Mouse (Mus musculus) neural tube, embryonic 13.5 days (tissue): Measurements from ENCODE around the gene Zfp335. TPM values are rescaled to one million over a fixed set of nuclear protein-coding genes. Genes with fewer than 3 reads are reported as not detected.

ENCODE experiments used
- ATAC-seq: fragments of 200-750 bp; cut with Nextera tagmentation; 2 replicates; pipeline ENCODE4 v1.8.0; 2017; ENCODE audit warnings: low read depth, mild to moderate bottlenecking, moderate TSS enrichment, moderate library complexity
- H3K27ac ChIP-seq: fragments of 300-500 bp; sonication (generic); replicated peaks from 2 replicates; pipeline ENCODE4 v1.5.1; 2015; ENCODE audit warnings: moderate library complexity, mild to moderate bottlenecking, inconsistent platforms
- H3K27me3 ChIP-seq: fragments of 300-500 bp; sonication (generic); 2 replicates; pipeline ENCODE4 v1.6.1; 2015; ENCODE audit warnings: mild to moderate bottlenecking, inconsistent platforms
- H3K36me3 ChIP-seq: fragments of 300-500 bp; sonication (generic); 2 replicates; pipeline ENCODE4 v1.6.1; 2015; ENCODE audit warnings: mild to moderate bottlenecking, inconsistent platforms
- H3K4me1 ChIP-seq: fragments of 300-500 bp; sonication (generic); replicated peaks from 2 replicates; pipeline ENCODE4 v1.6.1; 2015; ENCODE audit warnings: inconsistent platforms
- H3K4me2 ChIP-seq: fragments of 300-500 bp; sonication (generic); 2 replicates; pipeline ENCODE4 v1.6.1; 2015; ENCODE audit warnings: inconsistent platforms, mild to moderate bottlenecking, moderate library complexity
- H3K4me3 ChIP-seq: fragments of 300-500 bp; sonication (generic); 2 replicates; pipeline ENCODE4 v1.5.1; 2015; ENCODE audit warnings: mild to moderate bottlenecking, inconsistent platforms
- H3K9ac ChIP-seq: fragments of 300-500 bp; sonication (generic); 2 replicates; pipeline ENCODE4 v1.6.1; 2015; ENCODE audit warnings: moderate library complexity, mild to moderate bottlenecking, inconsistent platforms
- H3K9me3 ChIP-seq: fragments of 300-500 bp; sonication (generic); 2 replicates; pipeline ENCODE4 v1.6.1; 2016; ENCODE audit warnings: inconsistent platforms
- WGBS: fragments of 180-500 bp; shearing (Covaris S2); methylation state at CpG from one replicate; pipeline ENCODE4 v1.1.7; 2015; 5-methylcytosine and 5-hydroxymethylcytosine counted together
- polyA plus RNA-seq: library from polyadenylated mRNA; unstranded; fragments of >200 nt; fragmentation: Nextera tagmentation; extraction: Ambion mirVana; gene quantifications from 2 replicates; pipeline ENCODE4 v1.2.1, GENCODE M21; 2015

The Zfp335 gene
- polyA plus RNA-seq, 1 experiment from 2014 or later: 13.3 TPM

- peaks cover 83% of the 10 kb centered on the region for H3K27me3 ChIP-seq
- no peak overlapping the region for H3K27ac ChIP-seq
- no peak; the same call in 1 of the 2 replicates for ATAC-seq
- peaks cover 19% of the 10 kb centered on the region for H3K4me1 ChIP-seq
- no peaks in the 10 kb centered on the region for H3K9me3 ChIP-seq
- WGBS: 37% methylated on average over 4 of the region's 4 CpGs
- H3K4me2 ChIP-seq: no peak overlapping the region
- no peaks in the 10 kb centered on the region for H3K36me3 ChIP-seq
- H3K4me3 ChIP-seq: no peak overlapping the region
- no peak overlapping the region for H3K9ac ChIP-seq
Measured at GRCm38 (mm10) chr2:164947506-164947905, 35.9 kb upstream of the Zfp335 start.

GRCm38 (mm10) chr2:164942692-164943290 is 31.2 kb upstream of the Zfp335 start:
- WGBS: 21% methylated on average over 5 of the region's 5 CpGs
- Histone ChIP-seq H3K27me3 (peaks cover 52% of the 10 kb centered on the region), H3K27ac (no peak overlapping the region), H3K36me3 (no peaks in the 10 kb centered on the region), H3K4me3 (no peak overlapping the region), H3K9me3 (no peaks in the 10 kb centered on the region), H3K4me2 (no peak overlapping the region), H3K4me1 (peaks cover 34% of the 10 kb centered on the region), H3K9ac (no peak overlapping the region)
- ATAC-seq: no peak

GRCm38 (mm10) chr2:164940140-164940830 is 28.7 kb upstream of the Zfp335 start, which contains the start of gene Mmp9:
Gene Mmp9, plus strand, starts transcription at chr2:164940780.
- 29% methylated on average over 10 of the region's 10 CpGs for WGBS
- no peaks in the 10 kb centered on the region for H3K36me3 ChIP-seq
- H3K4me1 ChIP-seq: peaks cover 30% of the 10 kb centered on the region
- H3K27me3 ChIP-seq: peaks cover 46% of the 10 kb centered on the region
- no peak for ATAC-seq
- H3K4me2 ChIP-seq: no peak within 1 kb of the TSS
- no peak within 1 kb of the TSS for H3K9ac ChIP-seq
- H3K9me3 ChIP-seq: no peaks in the 10 kb centered on the region
- H3K27ac ChIP-seq: peak within 1 kb of the TSS; percentile 88
- H3K4me3 ChIP-seq: no peak within 1 kb of the TSS

- no peaks in the 10 kb centered on the region for H3K36me3 ChIP-seq
- peak; percentile 65 for ATAC-seq
- 1% methylated on average over 11 of the region's 11 CpGs for WGBS
- peak overlapping the region; percentile 36 for H3K4me3 ChIP-seq
- H3K4me1 ChIP-seq: peaks cover 30% of the 10 kb centered on the region
- H3K9ac ChIP-seq: peak overlapping the region; percentile 65
- H3K4me2 ChIP-seq: peak overlapping the region; percentile 62
- peaks cover 47% of the 10 kb centered on the region for H3K27me3 ChIP-seq
- H3K9me3 ChIP-seq: no peaks in the 10 kb centered on the region
- peak overlapping the region; percentile 88 for H3K27ac ChIP-seq
Measured at GRCm38 (mm10) chr2:164939106-164939505, 27.5 kb upstream of the Zfp335 start.

- Histone ChIP-seq H3K27ac (peak overlapping the region; percentile 88), H3K36me3 (no peaks in the 10 kb centered on the region), H3K4me1 (peaks cover 30% of the 10 kb centered on the region), H3K4me2 (peak overlapping the region; percentile 62), H3K9ac (peak overlapping the region; percentile 65), H3K9me3 (no peaks in the 10 kb centered on the region), H3K27me3 (peaks cover 47% of the 10 kb centered on the region), H3K4me3 (peak overlapping the region; percentile 36)
- ATAC-seq: peak; percentile 92
- WGBS: 2% methylated on average over 39 of the region's 39 CpGs
Measured at GRCm38 (mm10) chr2:164938146-164939091, 26.9 kb upstream of the Zfp335 start.

- ATAC-seq: no peak
- Histone ChIP-seq H3K36me3 (no peaks in the 10 kb centered on the region), H3K9me3 (no peaks in the 10 kb centered on the region), H3K9ac (no peak overlapping the region), H3K4me1 (peaks cover 35% of the 10 kb centered on the region), H3K4me2 (no peak overlapping the region), H3K27me3 (peaks cover 38% of the 10 kb centered on the region), H3K4me3 (no peak overlapping the region), H3K27ac (no peak overlapping the region)
- 79% methylated on average over 4 of the region's 4 CpGs for WGBS
Measured at GRCm38 (mm10) chr2:164935991-164936390, 24.4 kb upstream of the Zfp335 start.

GRCm38 (mm10) chr2:164933534-164933933 is 22.0 kb upstream of the Zfp335 start:
- Histone ChIP-seq H3K27me3 (peaks cover 29% of the 10 kb centered on the region), H3K4me2 (no peak overlapping the region), H3K9me3 (no peaks in the 10 kb centered on the region), H3K4me3 (no peak overlapping the region), H3K27ac (no peak overlapping the region), H3K9ac (no peak overlapping the region), H3K4me1 (peaks cover 13% of the 10 kb centered on the region), H3K36me3 (no peaks in the 10 kb centered on the region)
- WGBS: 45% methylated on average over 9 of the region's 10 CpGs
- no peak for ATAC-seq

- WGBS: 53% methylated on average over 11 of the region's 11 CpGs
- no peaks in the 10 kb centered on the region for H3K36me3 ChIP-seq
- H3K9me3 ChIP-seq: no peaks in the 10 kb centered on the region
- no peak overlapping the region for H3K4me3 ChIP-seq
- H3K27ac ChIP-seq: peak overlapping the region; percentile 19; the same call in 1 of the 2 replicates
- no peak overlapping the region for H3K9ac ChIP-seq
- no peak overlapping the region for H3K4me2 ChIP-seq
- H3K4me1 ChIP-seq: peaks cover 7% of the 10 kb centered on the region
- peaks cover 14% of the 10 kb centered on the region for H3K27me3 ChIP-seq
- ATAC-seq: no peak
Measured at GRCm38 (mm10) chr2:164930706-164931581, 19.4 kb upstream of the Zfp335 start.

- WGBS: 37% methylated on average over 11 of the region's 11 CpGs
- no peaks in the 10 kb centered on the region for H3K9me3 ChIP-seq
- H3K4me3 ChIP-seq: no peak overlapping the region
- no peak overlapping the region for H3K27ac ChIP-seq
- H3K4me2 ChIP-seq: no peak overlapping the region
- no peak overlapping the region for H3K9ac ChIP-seq
- peak; percentile 40 for ATAC-seq
- peaks cover 13% of the 10 kb centered on the region for H3K36me3 ChIP-seq
- no peaks in the 10 kb centered on the region for H3K27me3 ChIP-seq
- peaks cover 27% of the 10 kb centered on the region for H3K4me1 ChIP-seq
Measured at GRCm38 (mm10) chr2:164924100-164924857, 12.7 kb upstream of the Zfp335 start.

- H3K27ac ChIP-seq: no peak overlapping the region
- peaks cover 17% of the 10 kb centered on the region for H3K36me3 ChIP-seq
- WGBS: 41% methylated on average over 4 of the region's 4 CpGs
- H3K9ac ChIP-seq: no peak overlapping the region
- no peak overlapping the region for H3K4me2 ChIP-seq
- no peak for ATAC-seq
- no peak overlapping the region for H3K4me3 ChIP-seq
- H3K27me3 ChIP-seq: no peaks in the 10 kb centered on the region
- no peaks in the 10 kb centered on the region for H3K9me3 ChIP-seq
- H3K4me1 ChIP-seq: peaks cover 27% of the 10 kb centered on the region
Measured at GRCm38 (mm10) chr2:164923291-164923690, 11.7 kb upstream of the Zfp335 start.

GRCm38 (mm10) chr2:164921984-164922383 is 10.4 kb upstream of the Zfp335 start:
- H3K4me1 ChIP-seq: peaks cover 27% of the 10 kb centered on the region
- no peak for ATAC-seq
- no peak overlapping the region for H3K27ac ChIP-seq
- H3K27me3 ChIP-seq: no peaks in the 10 kb centered on the region
- no peak overlapping the region for H3K9ac ChIP-seq
- H3K4me3 ChIP-seq: no peak overlapping the region
- peaks cover 17% of the 10 kb centered on the region for H3K36me3 ChIP-seq
- 48% methylated on average over 7 of the region's 7 CpGs for whole genome bisulfite sequencing
- H3K9me3 ChIP-seq: no peaks in the 10 kb centered on the region
- no peak overlapping the region for H3K4me2 ChIP-seq
